Mouse (Mus musculus) lung, embryonic 14.5 days (tissue): ENCODE data around the gene Eras. TPM values are rescaled to one million over a fixed set of nuclear protein-coding genes. Genes with fewer than 3 reads are reported as not detected.

Experiments
- ATAC-seq: fragments of 200-750 bp; cut with Nextera tagmentation; 2 replicates; pipeline ENCODE4 v1.8.0; 2017; ENCODE audit warnings: mild to moderate bottlenecking, moderate TSS enrichment, moderate library complexity; ENCODE audit not compliant: insufficient read depth
- DNase-seq: peaks from one replicate; pipeline ENCODE4 v3.0.0-alpha.2; 2015
- H3K27ac ChIP-seq: fragments of 300-500 bp; sonication (generic); 2 replicates; pipeline ENCODE4 v1.5.1; 2014; ENCODE audit warnings: low read depth, mild to moderate bottlenecking, moderate library complexity
- H3K27me3 ChIP-seq: fragments of 300-500 bp; sonication (generic); 2 replicates; pipeline ENCODE4 v1.6.1; 2014; ENCODE audit warnings: low read length, control low read depth; ENCODE audit not compliant: insufficient read depth
- H3K36me3 ChIP-seq: fragments of 300-500 bp; sonication (generic); 2 replicates; pipeline ENCODE4 v1.6.1; 2014; ENCODE audit warnings: control low read depth; ENCODE audit not compliant: insufficient read depth
- H3K4me1 ChIP-seq: fragments of 300-500 bp; sonication (generic); 2 replicates; pipeline ENCODE4 v1.6.1; 2014; ENCODE audit warnings: antibody characterized with exemption, control low read depth; ENCODE audit not compliant: insufficient read depth
- H3K4me2 ChIP-seq: fragments of 300-500 bp; sonication (generic); 2 replicates; pipeline ENCODE4 v1.6.1; 2014; ENCODE audit warnings: mild to moderate bottlenecking
- H3K4me3 ChIP-seq: fragments of 300-500 bp; sonication (generic); 2 replicates; pipeline ENCODE4 v1.5.1; 2014; ENCODE audit warnings: low read depth, low read length
- H3K9ac ChIP-seq: fragments of 300-500 bp; sonication (generic); 2 replicates; pipeline ENCODE4 v1.6.1; 2014
- H3K9me3 ChIP-seq: fragments of 300-500 bp; sonication (generic); 2 replicates; pipeline ENCODE4 v1.6.1; 2016; ENCODE audit warnings: low read depth, low read length, control low read depth
- CTCF ChIP-seq: IDR thresholded peaks from 2 replicates; pipeline ENCODE4 v1.5.1; 2016; ENCODE audit warnings: antibody characterized with exemption, low read depth
- WGBS: fragments of 180-500 bp; shearing (Covaris S2); extraction: QIAGEN DNeasy Blood & Tissue Kit; methylation state at CpG from one replicate; pipeline ENCODE4 v1.1.7; 2014; 5-methylcytosine and 5-hydroxymethylcytosine counted together
- polyA plus RNA-seq: library from polyadenylated mRNA; unstranded; fragments of >200 nt; fragmentation: Nextera tagmentation; extraction: Ambion mirVana; gene quantifications from 2 replicates; pipeline ENCODE4 v1.2.1, GENCODE M21; 2014

Eras gene
- polyA plus RNA-seq, 1 experiment from 2014 or later, result not detected

DNA sequence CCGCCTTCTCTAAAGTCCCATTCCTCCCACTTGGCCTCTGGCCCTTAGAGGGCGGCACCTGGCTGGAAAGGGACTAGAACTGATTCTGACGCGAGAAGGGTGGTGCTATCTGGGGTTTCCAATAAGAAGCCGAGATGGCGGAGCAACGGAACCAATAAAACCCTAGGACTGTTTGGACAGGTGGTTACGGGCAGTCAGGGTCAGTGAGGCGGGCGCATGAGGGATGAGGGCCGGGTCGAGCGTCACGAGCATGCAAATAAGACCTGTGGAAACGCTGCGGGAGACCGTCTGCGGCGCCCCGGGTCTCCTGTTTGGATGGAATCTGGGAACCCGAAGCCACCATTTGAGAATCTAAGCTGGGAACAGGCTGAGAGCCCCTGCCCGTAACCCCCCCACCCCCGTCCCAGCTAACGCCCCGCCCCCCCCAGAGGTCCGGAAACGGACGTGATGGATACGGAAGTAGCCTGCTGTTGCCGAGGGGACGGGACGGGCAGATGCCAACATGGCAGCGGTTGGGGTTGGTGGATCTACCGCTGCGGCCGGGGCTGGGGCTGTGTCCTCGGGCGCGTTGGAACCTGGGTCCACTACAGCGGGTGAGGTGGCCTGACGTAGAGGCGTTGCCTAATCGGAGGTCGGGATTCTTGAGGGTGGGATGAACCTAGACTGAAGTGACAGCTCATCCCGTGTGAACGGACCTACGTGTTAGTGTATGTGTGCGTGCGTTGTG, 44.4 kb downstream of the Eras start, which contains the start of gene Slc35a2:
Gene Slc35a2, plus strand, starts transcription at position 188 of the 727 bp plus-strand sequence.
- Histone ChIP-seq H3K4me2 (peak within 1 kb of the TSS; percentile 64), H3K9ac (peak within 1 kb of the TSS; percentile 41), H3K4me3 (peak within 1 kb of the TSS; percentile 55), H3K4me1 (no peaks in the 10 kb centered on the region), H3K27me3 (no peaks in the 10 kb centered on the region), H3K9me3 (no peaks in the 10 kb centered on the region), H3K27ac (peak within 1 kb of the TSS; percentile 69), H3K36me3 (0 out of 2 replicates have a peak, but pooled peaks cover 6% of the 10 kb centered on the region)
- WGBS, result 9% methylated on average over 49 of the region's 49 CpGs
- ATAC-seq, result peak; percentile 94
- peak; percentile 27; the same call in 1 of the 2 replicates for TF ChIP-seq CTCF
- peak; percentile 84 for DNase-seq

DNA sequence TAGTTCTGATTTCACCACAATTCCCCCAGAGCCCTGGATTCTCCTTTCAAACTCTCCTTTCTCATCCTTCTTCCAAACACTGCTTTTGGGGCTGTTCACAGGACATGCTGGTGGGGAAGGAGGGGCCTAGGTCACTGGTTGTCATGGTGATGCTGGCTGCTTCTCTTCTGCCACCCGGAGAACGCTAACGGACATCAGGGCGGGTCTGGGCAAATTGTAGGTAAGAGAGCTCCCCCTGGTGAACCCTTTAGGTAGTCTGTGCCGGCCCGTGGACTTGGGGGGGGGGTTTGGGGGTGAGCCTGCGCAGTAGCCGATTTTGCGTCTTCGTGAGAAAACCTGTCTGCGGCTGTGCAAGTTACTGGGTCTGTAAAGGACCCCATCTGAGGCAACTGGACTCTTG, 48.6 kb downstream of the Eras start:
- peak; percentile 71 for DNase-seq
- Histone ChIP-seq H3K9ac (no peak overlapping the region), H3K27ac (no peak overlapping the region), H3K36me3 (0 out of 2 replicates have a peak, but pooled peaks cover 2% of the 10 kb centered on the region), H3K9me3 (no peaks in the 10 kb centered on the region), H3K4me2 (peak overlapping the region; percentile 69), H3K4me1 (no peaks in the 10 kb centered on the region), H3K27me3 (no peaks in the 10 kb centered on the region), H3K4me3 (no peak overlapping the region)
- ATAC-seq, result no peak
- peak; percentile 57 for TF ChIP-seq CTCF
- 7% methylated on average over 11 of the region's 11 CpGs for WGBS

- 15% methylated on average over 21 of the region's 21 CpGs for WGBS
- Histone ChIP-seq H3K4me1 (no peaks in the 10 kb centered on the region), H3K36me3 (peaks cover 5% of the 10 kb centered on the region; the same call in 1 of the 2 replicates), H3K27me3 (no peaks in the 10 kb centered on the region), H3K9me3 (no peaks in the 10 kb centered on the region), H3K4me3 (peak overlapping the region; percentile 35), H3K4me2 (peak overlapping the region; percentile 69), H3K9ac (no peak overlapping the region; the same call in 1 of the 2 replicates), H3K27ac (no peak overlapping the region)
- no peak for TF ChIP-seq CTCF
- ATAC-seq (no peak), DNase-seq (no peak)
Observed at GRCm38 (mm10) chrX:7878495-7878894, 49.9 kb downstream of the Eras start.

- no peaks in the 10 kb centered on the region for H3K9me3 ChIP-seq
- H3K4me3 ChIP-seq, result peak within 1 kb of the TSS; percentile 35
- DNase-seq, result peak; percentile 77
- 6% methylated on average over 35 of the region's 38 CpGs for WGBS
- ATAC-seq, result peak; percentile 87
- H3K36me3 ChIP-seq, result peaks cover 10% of the 10 kb centered on the region; the same call in 1 of the 2 replicates
- TF ChIP-seq CTCF, result no peak
- H3K27me3 ChIP-seq, result no peaks in the 10 kb centered on the region
- H3K27ac ChIP-seq, result no peak within 1 kb of the TSS
- H3K4me1 ChIP-seq, result no peaks in the 10 kb centered on the region
- H3K4me2 ChIP-seq, result peak within 1 kb of the TSS; percentile 69
- no peak within 1 kb of the TSS; the same call in 1 of the 2 replicates for H3K9ac ChIP-seq
Observed at GRCm38 (mm10) chrX:7878007-7878419, 50.4 kb downstream of the Eras start, which contains the start of gene Pim2. Gene Pim2 (plus strand): TSS chrX:7878262.

Other genes starting within 250 kb of the Eras start
- 0.12 and 0.13 TPM in 2 replicates for gene Magix, start 247.4 kb downstream of the Eras start, polyA plus RNA-seq
- 46.6 and 46.9 TPM in 2 replicates for gene Gpkow, start 231.5 kb downstream of the Eras start, polyA plus RNA-seq
- 32.1 and 32.8 TPM in 2 replicates for gene Wdr45, start 214.3 kb downstream of the Eras start, polyA plus RNA-seq
- gene Gm45208, start 206.4 kb downstream of the Eras start, polyA plus RNA-seq, result 0.49 and 1.1 TPM in 2 replicates
- 71.2 and 71.8 TPM in 2 replicates for gene Praf2, start 200.2 kb downstream of the Eras start, polyA plus RNA-seq
- 22.7 and 25.3 TPM in 2 replicates for gene Ccdc120, start 177.7 kb downstream of the Eras start, polyA plus RNA-seq
- 21.7 and 22.5 TPM in 2 replicates for gene Tfe3, start 166.0 kb downstream of the Eras start, polyA plus RNA-seq
- 30.7 and 34.1 TPM in 2 replicates for gene Gripap1, start 138.8 kb downstream of the Eras start, polyA plus RNA-seq
- 1.6 and 2.0 TPM in 2 replicates for gene Kcnd1, start 106.3 kb downstream of the Eras start, polyA plus RNA-seq
- 29.9 and 31.7 TPM in 2 replicates for gene Otud5, start 87.2 kb downstream of the Eras start, polyA plus RNA-seq
- gene Pim2, start 50.3 kb downstream of the Eras start, polyA plus RNA-seq, result 6.6 and 6.9 TPM in 2 replicates
- gene Slc35a2, start 44.6 kb downstream of the Eras start, polyA plus RNA-seq, result 13.7 and 15.3 TPM in 2 replicates
- 96.0 and 101 TPM in 2 replicates for gene Pqbp1, start 29.3 kb downstream of the Eras start, polyA plus RNA-seq
- 160 and 174 TPM in 2 replicates for gene Timm17b, start 29.2 kb downstream of the Eras start, polyA plus RNA-seq
- not detected in 2 replicates for gene Gm10491, start 20.8 kb downstream of the Eras start, polyA plus RNA-seq
- not detected in 2 replicates for gene Gm10490, start 19.1 kb downstream of the Eras start, polyA plus RNA-seq
- 0.66 and 0.76 TPM in 2 replicates for gene Pcsk1n, start 8.8 kb downstream of the Eras start, polyA plus RNA-seq
- gene Hdac6, start 19.3 kb upstream of the Eras start, polyA plus RNA-seq, result 23.7 and 29.1 TPM in 2 replicates
- 1.1 and 1.6 TPM in 2 replicates for gene Gata1, start 49.5 kb upstream of the Eras start, polyA plus RNA-seq
- gene Glod5, start 89.9 kb upstream of the Eras start, polyA plus RNA-seq, result not detected in 2 replicates
- 71.6 and 74.3 TPM in 2 replicates for gene Suv39h1, start 146.2 kb upstream of the Eras start, polyA plus RNA-seq
- gene Was, start 161.9 kb upstream of the Eras start, polyA plus RNA-seq, result 0.43 and 0.60 TPM in 2 replicates
- 20.8 and 21.8 TPM in 2 replicates for gene Wdr13, start 204.3 kb upstream of the Eras start, polyA plus RNA-seq
- gene Rbm3, start 217.3 kb upstream of the Eras start, polyA plus RNA-seq, result 589 and 659 TPM in 2 replicates
- 12.4 and 12.6 TPM in 2 replicates for gene Tbc1d25, start 247.6 kb upstream of the Eras start, polyA plus RNA-seq